Mouse (Mus musculus) bone marrow macrophage, adult 2 months (primary cell): ENCODE results near the gene Chaf1b.

ENCODE experiments used
- CTCF ChIP-seq: IDR thresholded peaks from 2 replicates; pipeline ENCODE4 v1.5.1; 2012; ENCODE audit warnings: low read depth, mild to moderate bottlenecking, low read length, moderate library complexity
- POLR2A ChIP-seq: IDR thresholded peaks from 2 replicates; pipeline ENCODE4 v1.6.1; 2012; ENCODE audit warnings: mild to moderate bottlenecking, low read depth, low read length, borderline replicate concordance

- TF ChIP-seq CTCF, result no peak
- TF ChIP-seq POLR2A, result no peak
These were observed 19.3 kb downstream of the Chaf1b start for GRCm38 (mm10) chr16:93903027-93903426.
